Comparison of ENCODE assay signal across 18 mouse cellular contexts in the genomic region with DNA sequence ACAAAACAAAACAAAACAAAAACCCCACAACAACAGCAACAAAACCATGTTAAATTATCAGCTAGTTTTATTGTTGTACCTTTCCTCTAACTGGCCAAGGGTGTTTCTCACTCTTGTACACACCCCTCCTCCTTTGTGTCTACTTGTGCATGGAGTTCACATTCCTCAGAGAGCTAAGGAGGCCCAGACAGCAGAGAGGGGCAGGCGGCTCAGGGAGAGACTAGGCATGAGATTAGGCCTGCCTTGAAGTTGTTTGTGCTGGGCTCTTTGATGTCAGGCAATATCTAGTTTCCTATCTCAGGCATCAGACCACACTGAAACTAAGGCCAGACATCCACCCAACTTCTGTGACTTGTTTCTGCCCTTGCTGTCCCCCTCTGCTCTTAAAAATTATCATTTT. TPM values are rescaled to one million over a fixed set of nuclear protein-coding genes. Genes with fewer than 3 reads are reported as not detected.
DNase-seq lines count a peak whose midpoint lies in the region; ATAC-seq lines count a peak whose summit lies in the region.
"Had no signal": no experiment of that assay in that cellular context is flagged by ENCODE, and none has a peak within 500 bp of the region (broad histone marks: within the 10 kb centered on the region; RNA-seq: fewer than 3 reads in every experiment).

No protein-coding gene starts in this region.

- no peak overlapping the region for H3K4me3 ChIP-seq in heart, embryonic 10.5 days
- H3K4me3 ChIP-seq in midbrain, embryonic 11.5 days (ENCODE audit: low read depth, low read length) = no peak overlapping the region
- no peak overlapping the region for H3K4me3 ChIP-seq in midbrain, embryonic 16.5 days (ENCODE audit: low read depth, low read length)
- H3K4me3 ChIP-seq in liver, embryonic 16.5 days (ENCODE audit: low read depth, low read length) = no peak overlapping the region
- no peak overlapping the region for H3K4me3 ChIP-seq in hindbrain, embryonic 13.5 days
- no peak overlapping the region for H3K4me3 ChIP-seq in kidney, embryonic 14.5 days (ENCODE audit: low read length)
- H3K4me3 ChIP-seq: erythroblast, embryonic 14.5 days; hindbrain, embryonic 12.5 days; limb, embryonic 12.5 days; neural tube, embryonic 13.5 days had no signal

- H3K9me3 ChIP-seq in heart, embryonic 10.5 days = no peaks in the 10 kb centered on the region
- H3K9me3 ChIP-seq in midbrain, embryonic 11.5 days (ENCODE audit: control insufficient read depth, low read length) = no peaks in the 10 kb centered on the region
- H3K9me3 ChIP-seq in midbrain, embryonic 16.5 days (replicated peaks; ENCODE audit: control insufficient read depth, low read length, poor library complexity, severe bottlenecking) = no peaks in the 10 kb centered on the region
- H3K9me3 ChIP-seq in liver, embryonic 16.5 days (replicated peaks; ENCODE audit: control insufficient read depth, low read length) = no peaks in the 10 kb centered on the region
- H3K9me3 ChIP-seq in hindbrain, embryonic 13.5 days = no peaks in the 10 kb centered on the region
- no peaks in the 10 kb centered on the region for H3K9me3 ChIP-seq in kidney, embryonic 14.5 days (ENCODE audit: control insufficient read depth, low read length)
- H3K9me3 ChIP-seq: hindbrain, embryonic 12.5 days; limb, embryonic 12.5 days; neural tube, embryonic 13.5 days had no signal

- ATAC-seq in midbrain, embryonic 11.5 days (ENCODE audit: low FRiP score) = no peak
- no peak for ATAC-seq in midbrain, embryonic 16.5 days
- ATAC-seq in liver, embryonic 16.5 days (ENCODE audit: low read depth) = peak; percentile 61
- ATAC-seq in hindbrain, embryonic 13.5 days (ENCODE audit: low FRiP score) = no peak
- ATAC-seq in erythroblast, adult 5-6 weeks (replicated peaks; ENCODE audit: low FRiP score, poor library complexity, severe bottlenecking) = no peak
- ATAC-seq in kidney, embryonic 14.5 days (ENCODE audit: low FRiP score, low TSS enrichment) = no peak

- WGBS in heart, embryonic 10.5 days = 4% methylated on average over 1 of the region's 1 CpGs
- WGBS in midbrain, embryonic 11.5 days = 0% methylated on average over 1 of the region's 1 CpGs
- WGBS in midbrain, embryonic 16.5 days = 5% methylated on average over 1 of the region's 1 CpGs
- 27% methylated on average over 1 of the region's 1 CpGs for WGBS in liver, embryonic 16.5 days (ENCODE audit: insufficient replicate concordance)
- 10% methylated on average over 1 of the region's 1 CpGs for WGBS in hindbrain, embryonic 13.5 days
- WGBS in kidney, embryonic 14.5 days = 11% methylated on average over 1 of the region's 1 CpGs

- H3K4me1 ChIP-seq in heart, embryonic 10.5 days = peaks cover 59% of the 10 kb centered on the region
- H3K4me1 ChIP-seq in midbrain, embryonic 11.5 days (ENCODE audit: control insufficient read depth, insufficient read depth, low read length) = peaks cover 34% of the 10 kb centered on the region
- peaks cover 5% of the 10 kb centered on the region; the same call in 1 of the 2 replicates for H3K4me1 ChIP-seq in midbrain, embryonic 16.5 days (ENCODE audit: control insufficient read depth, insufficient read depth, low read length)
- H3K4me1 ChIP-seq in liver, embryonic 16.5 days (ENCODE audit: control insufficient read depth, low read depth, low read length) = peaks cover 18% of the 10 kb centered on the region
- peaks cover 13% of the 10 kb centered on the region for H3K4me1 ChIP-seq in hindbrain, embryonic 13.5 days (replicated peaks)
- H3K4me1 ChIP-seq in kidney, embryonic 14.5 days (ENCODE audit: control insufficient read depth, insufficient read depth, low read length) = no peaks in the 10 kb centered on the region

- H3K4me2 ChIP-seq in midbrain, embryonic 11.5 days = no peak overlapping the region
- H3K4me2 ChIP-seq in midbrain, embryonic 16.5 days (ENCODE audit: low read length) = no peak overlapping the region
- H3K4me2 ChIP-seq in liver, embryonic 16.5 days (ENCODE audit: low read depth, low read length) = no peak overlapping the region
- H3K4me2 ChIP-seq in hindbrain, embryonic 13.5 days = no peak overlapping the region
- H3K4me2 ChIP-seq in kidney, embryonic 14.5 days (replicated peaks; ENCODE audit: low read depth, low read length) = no peak overlapping the region
- H3K4me2 ChIP-seq: hindbrain, embryonic 12.5 days; limb, embryonic 12.5 days; neural tube, embryonic 13.5 days had no signal

- H3K27me3 ChIP-seq in heart, embryonic 10.5 days (ENCODE audit: insufficient read depth, poor library complexity, severe bottlenecking) = no peaks in the 10 kb centered on the region
- no peaks in the 10 kb centered on the region for H3K27me3 ChIP-seq in midbrain, embryonic 11.5 days (ENCODE audit: control insufficient read depth, insufficient read depth, low read length)
- H3K27me3 ChIP-seq in midbrain, embryonic 16.5 days (ENCODE audit: control insufficient read depth, insufficient read depth, low read depth, low read length) = no peaks in the 10 kb centered on the region
- H3K27me3 ChIP-seq in liver, embryonic 16.5 days (ENCODE audit: control insufficient read depth, insufficient read depth, low read depth, low read length) = no peaks in the 10 kb centered on the region
- no peaks in the 10 kb centered on the region for H3K27me3 ChIP-seq in hindbrain, embryonic 13.5 days
- no peaks in the 10 kb centered on the region for H3K27me3 ChIP-seq in kidney, embryonic 14.5 days (ENCODE audit: control insufficient read depth, insufficient read depth, low read length)
- H3K27me3 ChIP-seq: hindbrain, embryonic 12.5 days; limb, embryonic 12.5 days; neural tube, embryonic 13.5 days had no signal

- no peak overlapping the region for H3K9ac ChIP-seq in midbrain, embryonic 11.5 days (ENCODE audit: low read length)
- no peak overlapping the region for H3K9ac ChIP-seq in midbrain, embryonic 16.5 days (ENCODE audit: low read depth, low read length)
- no peak overlapping the region for H3K9ac ChIP-seq in liver, embryonic 16.5 days (ENCODE audit: low read depth, low read length)
- no peak overlapping the region for H3K9ac ChIP-seq in hindbrain, embryonic 13.5 days
- H3K9ac ChIP-seq in kidney, embryonic 14.5 days (ENCODE audit: low read depth, low read length) = no peak overlapping the region
- H3K9ac ChIP-seq: hindbrain, embryonic 12.5 days; limb, embryonic 12.5 days; neural tube, embryonic 13.5 days had no signal

- intact Hi-C loops in heart, postnatal 14 days (cut with DNase I) = no loop called here

- no peaks in the 10 kb centered on the region for H3K36me3 ChIP-seq in heart, embryonic 10.5 days
- H3K36me3 ChIP-seq in midbrain, embryonic 11.5 days (ENCODE audit: control insufficient read depth, insufficient read depth, low read length) = no peaks in the 10 kb centered on the region
- no peaks in the 10 kb centered on the region for H3K36me3 ChIP-seq in midbrain, embryonic 16.5 days (ENCODE audit: control insufficient read depth, insufficient read depth, low read length)
- H3K36me3 ChIP-seq in liver, embryonic 16.5 days (ENCODE audit: control insufficient read depth, insufficient read depth) = peaks cover 8% of the 10 kb centered on the region
- H3K36me3 ChIP-seq in hindbrain, embryonic 13.5 days = no peaks in the 10 kb centered on the region
- H3K36me3 ChIP-seq in kidney, embryonic 14.5 days (ENCODE audit: control insufficient read depth, insufficient read depth, low read length) = no peaks in the 10 kb centered on the region
- H3K36me3 ChIP-seq: hindbrain, embryonic 12.5 days; limb, embryonic 12.5 days; neural tube, embryonic 13.5 days had no signal

- peak; percentile 84 for DNase-seq in heart, embryonic 10.5 days (ENCODE audit: low spot score)
- DNase-seq in heart, postnatal 14 days = no peak
- no peak for DNase-seq in midbrain, embryonic 11.5 days (ENCODE audit: low spot score, missing footprints)
- DNase-seq: cerebellum, postnatal 36 days; gastrocnemius, postnatal 36 days; kidney, adult 2 months; kidney, postnatal 4 days; layer of hippocampus, postnatal 36 days; right cerebral cortex, postnatal 25 days had no signal

- H3K27ac ChIP-seq in heart, embryonic 10.5 days = peak overlapping the region; percentile 60
- 0 out of 2 replicates have a peak overlapping the region, but pooled peaks have one; percentile 4 for H3K27ac ChIP-seq in midbrain, embryonic 11.5 days (ENCODE audit: low read depth, low read length)
- H3K27ac ChIP-seq in midbrain, embryonic 16.5 days (ENCODE audit: low read length) = no peak overlapping the region
- H3K27ac ChIP-seq in liver, embryonic 16.5 days (ENCODE audit: low read length) = peak overlapping the region; percentile 9; the same call in 1 of the 2 replicates
- H3K27ac ChIP-seq in hindbrain, embryonic 13.5 days = no peak overlapping the region
- H3K27ac ChIP-seq in kidney, embryonic 14.5 days (ENCODE audit: low read depth, low read length) = no peak overlapping the region
- H3K27ac ChIP-seq: hindbrain, embryonic 12.5 days; limb, embryonic 12.5 days; neural tube, embryonic 13.5 days had no signal

RNA-seq across cellular contexts. Expression of gene Dapk2, which starts 10.2 kb away (rescaled TPM):
- 7.8 and 8.5 TPM in 2 replicates for polyA plus RNA-seq in heart, embryonic 10.5 days (2016; fragmentation: Nextera tagmentation; extraction: Ambion mirVana)
- 1 to 10 TPM; 6.0 to 6.5 TPM for total RNA-seq in heart, postnatal 14 days (2021)
- polyA plus RNA-seq in midbrain, embryonic 11.5 days (2014; fragmentation: Nextera tagmentation; extraction: Ambion mirVana) = 6.7 and 7.4 TPM in 2 replicates
- polyA plus RNA-seq in midbrain, embryonic 16.5 days (2015; fragmentation: Nextera tagmentation; extraction: Ambion mirVana) = 0.90 and 1.0 TPM in 2 replicates
- 32.7 and 33.7 TPM in 2 replicates for polyA plus RNA-seq in liver, embryonic 16.5 days (2015; fragmentation: Nextera tagmentation; extraction: Ambion mirVana)
- 1.4 and 1.5 TPM in 2 replicates for polyA plus RNA-seq in hindbrain, embryonic 13.5 days (2015; fragmentation: Nextera tagmentation; extraction: Ambion mirVana)
- total RNA-seq in erythroblast, adult 5-6 weeks (2015; ENCODE audit: low replicate concordance) = 157 and 171 TPM in 2 replicates
- total RNA-seq in erythroblast, adult 5-6 weeks (2017; ENCODE audit: low replicate concordance) = 252 and 316 TPM in 2 replicates
- polyA plus RNA-seq in kidney, embryonic 14.5 days (2014; fragmentation: Nextera tagmentation; extraction: Ambion mirVana) = 3.3 and 4.2 TPM in 2 replicates

RNA-seq across cellular contexts. Expression of gene Ciao2a, which starts 41.8 kb away (rescaled TPM):
- polyA plus RNA-seq in heart, embryonic 10.5 days (2016; fragmentation: Nextera tagmentation; extraction: Ambion mirVana) = 174 TPM in 2 replicates
- total RNA-seq in heart, postnatal 14 days (2021) = 10 to 100 TPM; 59.4 to 69.3 TPM
- 156 and 171 TPM in 2 replicates for polyA plus RNA-seq in midbrain, embryonic 11.5 days (2014; fragmentation: Nextera tagmentation; extraction: Ambion mirVana)
- polyA plus RNA-seq in midbrain, embryonic 16.5 days (2015; fragmentation: Nextera tagmentation; extraction: Ambion mirVana) = 61.0 and 69.5 TPM in 2 replicates
- 110 and 129 TPM in 2 replicates for polyA plus RNA-seq in liver, embryonic 16.5 days (2015; fragmentation: Nextera tagmentation; extraction: Ambion mirVana)
- 91.2 and 94.1 TPM in 2 replicates for polyA plus RNA-seq in hindbrain, embryonic 13.5 days (2015; fragmentation: Nextera tagmentation; extraction: Ambion mirVana)
- total RNA-seq in erythroblast, adult 5-6 weeks (2015; ENCODE audit: low replicate concordance) = 71.7 and 81.5 TPM in 2 replicates
- 37.1 and 66.1 TPM in 2 replicates for total RNA-seq in erythroblast, adult 5-6 weeks (2017; ENCODE audit: low replicate concordance)
- polyA plus RNA-seq in kidney, embryonic 14.5 days (2014; fragmentation: Nextera tagmentation; extraction: Ambion mirVana) = 164 and 171 TPM in 2 replicates

RNA-seq across cellular contexts. Expression of gene Snx1, which starts 41.8 kb away (rescaled TPM):
- polyA plus RNA-seq in heart, embryonic 10.5 days (2016; fragmentation: Nextera tagmentation; extraction: Ambion mirVana) = 81.9 and 101 TPM in 2 replicates
- 10 to 100 TPM; 34.1 to 34.4 TPM for total RNA-seq in heart, postnatal 14 days (2021)
- 147 and 150 TPM in 2 replicates for polyA plus RNA-seq in midbrain, embryonic 11.5 days (2014; fragmentation: Nextera tagmentation; extraction: Ambion mirVana)
- 68.0 and 78.3 TPM in 2 replicates for polyA plus RNA-seq in midbrain, embryonic 16.5 days (2015; fragmentation: Nextera tagmentation; extraction: Ambion mirVana)
- polyA plus RNA-seq in liver, embryonic 16.5 days (2015; fragmentation: Nextera tagmentation; extraction: Ambion mirVana) = 59.6 and 63.8 TPM in 2 replicates
- 90.2 and 93.1 TPM in 2 replicates for polyA plus RNA-seq in hindbrain, embryonic 13.5 days (2015; fragmentation: Nextera tagmentation; extraction: Ambion mirVana)
- total RNA-seq in erythroblast, adult 5-6 weeks (2015; ENCODE audit: low replicate concordance) = 11.1 and 33.4 TPM in 2 replicates
- total RNA-seq in erythroblast, adult 5-6 weeks (2017; ENCODE audit: low replicate concordance) = 44.0 and 54.1 TPM in 2 replicates
- 90.1 and 130 TPM in 2 replicates for polyA plus RNA-seq in kidney, embryonic 14.5 days (2014; fragmentation: Nextera tagmentation; extraction: Ambion mirVana)

Comparison
In these comparisons a context has a peak if more than half of its experiments do, and no peak if none do; other contexts are left out.
1. H3K27ac ChIP-seq: peak in heart, embryonic 10.5 days (single experiment), midbrain, embryonic 11.5 days (single experiment) and liver, embryonic 16.5 days (single experiment); none in midbrain, embryonic 16.5 days (single experiment), hindbrain, embryonic 13.5 days (single experiment) and kidney, embryonic 14.5 days (single experiment).